Mouse (Mus musculus) embryonic facial prominence, embryonic 15.5 days (tissue): ENCODE results near the gene Trappc1. TPM values are rescaled to one million over a fixed set of nuclear protein-coding genes. Genes with fewer than 3 reads are reported as not detected.

ENCODE experiments used
- ATAC-seq: fragments of 200-750 bp; cut with Nextera tagmentation; 2 replicates; pipeline ENCODE4 v1.8.0; 2017; ENCODE audit warnings: low read depth, moderate TSS enrichment; ENCODE audit not compliant: insufficient number of reproducible peaks, low FRiP score, low TSS enrichment
- H3K27ac ChIP-seq: fragments of 300-500 bp; sonication (generic); replicated peaks from 2 replicates; pipeline ENCODE4 v1.5.1; 2015; ENCODE audit warnings: mild to moderate bottlenecking, inconsistent platforms
- H3K27me3 ChIP-seq: fragments of 300-500 bp; sonication (generic); 2 replicates; pipeline ENCODE4 v1.6.1; 2015; ENCODE audit warnings: inconsistent platforms
- H3K36me3 ChIP-seq: fragments of 300-500 bp; sonication (generic); 2 replicates; pipeline ENCODE4 v1.6.1; 2015; ENCODE audit warnings: mild to moderate bottlenecking, inconsistent platforms
- H3K4me1 ChIP-seq: fragments of 300-500 bp; sonication (generic); 2 replicates; pipeline ENCODE4 v1.6.1; 2015; ENCODE audit warnings: inconsistent platforms
- H3K4me2 ChIP-seq: fragments of 300-500 bp; sonication (generic); replicated peaks from 2 replicates; pipeline ENCODE4 v1.6.1; 2015; ENCODE audit warnings: mild to moderate bottlenecking, inconsistent platforms
- H3K4me3 ChIP-seq: fragments of 300-500 bp; sonication (generic); replicated peaks from 2 replicates; pipeline ENCODE4 v1.5.1; 2015; ENCODE audit warnings: mild to moderate bottlenecking, inconsistent platforms
- H3K9ac ChIP-seq: fragments of 300-500 bp; sonication (generic); 2 replicates; pipeline ENCODE4 v1.6.1; 2015; ENCODE audit warnings: inconsistent platforms
- H3K9me3 ChIP-seq: fragments of 300-500 bp; sonication (generic); replicated peaks from 2 replicates; pipeline ENCODE4 v1.6.1; 2016; ENCODE audit warnings: inconsistent platforms
- WGBS: fragments of 180-500 bp; shearing (Covaris S2); methylation state at CpG from one replicate; pipeline ENCODE4 v1.1.7; 2015; 5-methylcytosine and 5-hydroxymethylcytosine counted together
- polyA plus RNA-seq: library from polyadenylated mRNA; unstranded; fragments of >200 nt; fragmentation: Nextera tagmentation; extraction: Ambion mirVana; gene quantifications from 2 replicates; pipeline ENCODE4 v1.2.1, GENCODE M21; 2015

Trappc1 gene
- polyA plus RNA-seq, 1 experiment from 2014 or later: 150 TPM

GRCm38 (mm10) chr11:69364376-69364775 lies 40.6 kb downstream of the Trappc1 start:
- ATAC-seq: no peak
- Histone ChIP-seq H3K27ac (peak overlapping the region; percentile 99), H3K9me3 (no peaks in the 10 kb centered on the region), H3K36me3 (peaks cover 47% of the 10 kb centered on the region), H3K4me2 (peak overlapping the region; percentile 90), H3K27me3 (no peaks in the 10 kb centered on the region), H3K9ac (0 out of 2 replicates have a peak overlapping the region, but pooled peaks have one; percentile 0), H3K4me3 (peak overlapping the region; percentile 85; the same call in 1 of the 2 replicates), H3K4me1 (peaks cover 56% of the 10 kb centered on the region)
- WGBS: 39% methylated on average over 8 of the region's 8 CpGs

GRCm38 (mm10) chr11:69364910-69365309 lies 41.1 kb downstream of the Trappc1 start:
- 5% methylated on average over 6 of the region's 6 CpGs for WGBS
- Histone ChIP-seq H3K27me3 (no peaks in the 10 kb centered on the region), H3K9ac (no peak overlapping the region), H3K27ac (peak overlapping the region; percentile 99), H3K4me2 (peak overlapping the region; percentile 90), H3K9me3 (no peaks in the 10 kb centered on the region), H3K36me3 (peaks cover 41% of the 10 kb centered on the region), H3K4me1 (peaks cover 56% of the 10 kb centered on the region), H3K4me3 (peak overlapping the region; percentile 85)
- peak; percentile 34; the same call in 1 of the 2 replicates for ATAC-seq

GRCm38 (mm10) chr11:69365722-69366121 lies 41.9 kb downstream of the Trappc1 start:
- Histone ChIP-seq H3K9ac (peak overlapping the region; percentile 33; the same call in 1 of the 2 replicates), H3K4me2 (peak overlapping the region; percentile 90), H3K4me3 (peak overlapping the region; percentile 85), H3K27ac (peak overlapping the region; percentile 99), H3K27me3 (no peaks in the 10 kb centered on the region), H3K36me3 (peaks cover 33% of the 10 kb centered on the region), H3K4me1 (peaks cover 60% of the 10 kb centered on the region), H3K9me3 (no peaks in the 10 kb centered on the region)
- ATAC-seq: no peak
- 9% methylated on average over 6 of the region's 6 CpGs for WGBS

- H3K27me3 ChIP-seq: no peaks in the 10 kb centered on the region
- peak overlapping the region; percentile 90 for H3K4me2 ChIP-seq
- peak overlapping the region; percentile 85 for H3K4me3 ChIP-seq
- ATAC-seq: peak; percentile 89
- H3K9me3 ChIP-seq: no peaks in the 10 kb centered on the region
- peak overlapping the region; percentile 99 for H3K27ac ChIP-seq
- H3K9ac ChIP-seq: peak overlapping the region; percentile 33; the same call in 1 of the 2 replicates
- under 1% methylated on average over 26 of the region's 26 CpGs for WGBS
- peaks cover 27% of the 10 kb centered on the region for H3K36me3 ChIP-seq
- H3K4me1 ChIP-seq: peaks cover 65% of the 10 kb centered on the region
These were observed 42.5 kb downstream of the Trappc1 start for GRCm38 (mm10) chr11:69366157-69366854.

GRCm38 (mm10) chr11:69366855-69367615 lies 43.3 kb downstream of the Trappc1 start:
- 0% methylated on average over 22 of the region's 22 CpGs for WGBS
- Histone ChIP-seq H3K9ac (peak overlapping the region; percentile 98), H3K27ac (peak overlapping the region; percentile 99), H3K36me3 (peaks cover 20% of the 10 kb centered on the region), H3K4me1 (peaks cover 65% of the 10 kb centered on the region), H3K9me3 (no peaks in the 10 kb centered on the region), H3K4me2 (peak overlapping the region; percentile 90), H3K4me3 (peak overlapping the region; percentile 85), H3K27me3 (no peaks in the 10 kb centered on the region)
- ATAC-seq: no peak

GRCm38 (mm10) chr11:69367616-69368355 lies 44.0 kb downstream of the Trappc1 start:
- peak overlapping the region; percentile 90 for H3K4me2 ChIP-seq
- H3K36me3 ChIP-seq: peaks cover 17% of the 10 kb centered on the region
- H3K9me3 ChIP-seq: no peaks in the 10 kb centered on the region
- peaks cover 65% of the 10 kb centered on the region for H3K4me1 ChIP-seq
- H3K27me3 ChIP-seq: no peaks in the 10 kb centered on the region
- H3K9ac ChIP-seq: peak overlapping the region; percentile 98
- peak overlapping the region; percentile 99 for H3K27ac ChIP-seq
- peak overlapping the region; percentile 85 for H3K4me3 ChIP-seq
- no peak for ATAC-seq
- WGBS: under 1% methylated on average over 22 of the region's 22 CpGs

GRCm38 (mm10) chr11:69368356-69369214 lies 44.8 kb downstream of the Trappc1 start:
- Histone ChIP-seq H3K9ac (peak overlapping the region; percentile 98), H3K27ac (peak overlapping the region; percentile 99), H3K4me1 (peaks cover 57% of the 10 kb centered on the region), H3K36me3 (peaks cover 17% of the 10 kb centered on the region), H3K27me3 (no peaks in the 10 kb centered on the region), H3K4me3 (peak overlapping the region; percentile 85), H3K4me2 (peak overlapping the region; percentile 90), H3K9me3 (no peaks in the 10 kb centered on the region)
- WGBS: 0% methylated on average over 61 of the region's 106 CpGs
- ATAC-seq: no peak

- Histone ChIP-seq H3K27ac (peak within 1 kb of the TSS; percentile 99), H3K9me3 (no peaks in the 10 kb centered on the region), H3K27me3 (no peaks in the 10 kb centered on the region), H3K4me2 (peak within 1 kb of the TSS; percentile 90), H3K4me1 (peaks cover 50% of the 10 kb centered on the region), H3K4me3 (peak within 1 kb of the TSS; percentile 85), H3K9ac (peak within 1 kb of the TSS; percentile 98), H3K36me3 (peaks cover 14% of the 10 kb centered on the region; the same call in 1 of the 2 replicates)
- under 1% methylated on average over 11 of the region's 34 CpGs for WGBS
- ATAC-seq: no peak
These were observed 45.6 kb downstream of the Trappc1 start, which contains the start of gene Chd3 for GRCm38 (mm10) chr11:69369215-69369989. Gene Chd3 (minus strand): TSS chr11:69369406.

- H3K4me1 ChIP-seq: peaks cover 42% of the 10 kb centered on the region
- H3K27ac ChIP-seq: peak overlapping the region; percentile 99
- H3K4me3 ChIP-seq: peak overlapping the region; percentile 85
- ATAC-seq: no peak
- WGBS: 9% methylated on average over 2 of the region's 2 CpGs
- H3K4me2 ChIP-seq: peak overlapping the region; percentile 90
- H3K9ac ChIP-seq: peak overlapping the region; percentile 0; the same call in 1 of the 2 replicates
- no peaks in the 10 kb centered on the region for H3K27me3 ChIP-seq
- H3K9me3 ChIP-seq: no peaks in the 10 kb centered on the region
- peaks cover 14% of the 10 kb centered on the region; the same call in 1 of the 2 replicates for H3K36me3 ChIP-seq
These were observed 46.4 kb downstream of the Trappc1 start for GRCm38 (mm10) chr11:69369990-69370816.
